ENCODE assay signal across 9 mouse cellular contexts in the genomic region with DNA sequence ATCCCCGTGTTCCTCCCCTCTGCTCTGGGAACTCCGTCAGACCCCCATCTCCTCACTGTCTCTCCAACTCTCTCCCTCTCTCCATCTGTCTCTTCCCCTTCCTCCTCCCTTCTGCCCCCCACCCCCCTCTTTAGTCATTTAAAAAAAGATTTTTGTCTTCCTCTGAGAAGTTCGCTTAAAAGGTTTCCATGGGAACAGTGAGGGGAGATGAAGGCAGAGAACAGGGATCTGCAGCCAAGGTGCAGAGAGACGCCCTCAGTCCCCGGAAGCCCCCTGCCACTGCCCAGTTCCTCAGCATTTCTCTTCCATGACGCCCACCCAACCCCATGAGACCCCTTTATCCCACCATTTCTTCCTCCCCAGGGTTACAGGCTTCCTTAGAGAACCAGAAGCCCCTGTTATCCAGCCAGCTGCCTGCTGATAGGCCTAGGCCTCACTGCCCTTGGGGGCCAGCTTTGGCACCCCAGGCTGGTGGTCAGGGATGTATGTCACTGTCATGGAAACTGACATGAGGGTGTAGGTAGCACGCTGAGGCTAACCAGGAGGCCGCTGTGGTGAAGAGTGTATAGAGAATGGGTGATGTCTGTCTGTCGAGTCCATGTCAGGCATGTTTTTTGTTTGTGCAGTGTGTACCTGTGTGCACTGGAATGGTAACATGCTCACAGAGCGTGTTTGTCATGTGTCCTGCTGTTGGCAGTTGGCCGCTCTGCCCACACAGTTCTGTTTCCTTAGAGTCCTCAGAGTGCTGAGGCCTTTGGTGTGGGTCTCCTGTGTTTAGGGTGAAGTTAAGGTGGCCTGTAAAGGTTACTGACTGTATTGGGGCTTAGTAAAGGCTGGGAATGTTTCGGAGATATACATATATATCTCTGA. TPM values are rescaled to one million over a fixed set of nuclear protein-coding genes. Genes with fewer than 3 reads are reported as not detected.
DNase-seq lines count a peak whose midpoint lies in the region; ATAC-seq and TF ChIP-seq lines count a peak whose summit lies in the region.
"Had no signal": no experiment of that assay in that cellular context is flagged by ENCODE, and none has a peak within 500 bp of the region (broad histone marks: within the 10 kb centered on the region; RNA-seq: fewer than 3 reads in every experiment).

No protein-coding gene starts in this region.

- no peaks in the 10 kb centered on the region for H3K36me3 ChIP-seq in kidney, embryonic 14.5 days (ENCODE audit: control insufficient read depth, insufficient read depth, low read length)
- H3K36me3 ChIP-seq in kidney, adult 2 months (ENCODE audit: control insufficient read depth, insufficient read depth, low read length): no peaks in the 10 kb centered on the region
- H3K36me3 ChIP-seq in forebrain, embryonic 16.5 days (ENCODE audit: control insufficient read depth, insufficient read depth): no peaks in the 10 kb centered on the region
- no peaks in the 10 kb centered on the region for H3K36me3 ChIP-seq in liver, postnatal 0 days (replicated peaks; ENCODE audit: insufficient read depth, low read length)

- no peak for ATAC-seq in kidney, embryonic 14.5 days (ENCODE audit: low FRiP score, low TSS enrichment)
- peak; percentile 5; the same call in 1 of the 2 replicates for ATAC-seq in forebrain, embryonic 16.5 days
- ATAC-seq in liver, postnatal 0 days: no peak
- no peak for ATAC-seq in granulocyte monocyte progenitor cell, adult 5-6 weeks (replicated peaks; ENCODE audit: poor library complexity, severe bottlenecking)

- no peak overlapping the region for H3K27ac ChIP-seq in kidney, embryonic 14.5 days (ENCODE audit: low read depth, low read length)
- H3K27ac ChIP-seq in kidney, adult 2 months (ENCODE audit: insufficient read depth, low read depth, low read length): no peak overlapping the region
- H3K27ac ChIP-seq in forebrain, embryonic 16.5 days (ENCODE audit: low read length): peak overlapping the region; percentile 86
- no peak overlapping the region for H3K27ac ChIP-seq in liver, postnatal 0 days (ENCODE audit: low read depth)
- H3K27ac ChIP-seq: macrophage had no signal

- no peak for TF ChIP-seq CTCF in kidney, adult 2 months (conservative IDR thresholded peaks at IDR 0.05; ENCODE audit: insufficient read depth, insufficient read length, low read depth, low read length)
- TF ChIP-seq CTCF in brain, embryonic 14.5 days (IDR thresholded peaks at IDR 0.05; ENCODE audit: borderline replicate concordance, extremely low read depth, insufficient read depth, insufficient read length): no peak
- TF ChIP-seq CTCF in liver, postnatal 0 days (IDR thresholded peaks at IDR 0.05; ENCODE audit: low read depth): no peak

- 51% methylated on average over 12 of the region's 12 CpGs for WGBS in kidney, embryonic 14.5 days
- WGBS in kidney, adult 2 months: 82% methylated on average over 12 of the region's 12 CpGs
- 25% methylated on average over 12 of the region's 12 CpGs for WGBS in forebrain, embryonic 16.5 days
- 75% methylated on average over 12 of the region's 12 CpGs for WGBS in liver, postnatal 0 days (ENCODE audit: insufficient replicate concordance)

- no peak for TF ChIP-seq POLR2A in kidney, adult 2 months (IDR thresholded peaks at IDR 0.05; ENCODE audit: low read depth, low read length)
- no peak for TF ChIP-seq POLR2A in brain, embryonic 14.5 days (IDR thresholded peaks at IDR 0.05; ENCODE audit: borderline replicate concordance, extremely low read depth, insufficient read depth, insufficient read length, poor library complexity, severe bottlenecking)

- no peaks in the 10 kb centered on the region for H3K9me3 ChIP-seq in kidney, embryonic 14.5 days (ENCODE audit: control insufficient read depth, low read length)
- H3K9me3 ChIP-seq in forebrain, embryonic 16.5 days (ENCODE audit: control insufficient read depth, low read length): no peaks in the 10 kb centered on the region
- no peaks in the 10 kb centered on the region for H3K9me3 ChIP-seq in liver, postnatal 0 days (ENCODE audit: low read length)

- H3K4me3 ChIP-seq in kidney, embryonic 14.5 days (ENCODE audit: low read length): peak overlapping the region; percentile 45; the same call in 1 of the 2 replicates
- H3K4me3 ChIP-seq in kidney, adult 2 months (ENCODE audit: insufficient read depth, low read depth, low read length): no peak overlapping the region
- H3K4me3 ChIP-seq in forebrain, embryonic 16.5 days (replicated peaks; ENCODE audit: low read length): peak overlapping the region; percentile 41
- no peak overlapping the region for H3K4me3 ChIP-seq in liver, postnatal 0 days (ENCODE audit: low read depth, low read length)

- peak overlapping the region; percentile 66 for H3K4me2 ChIP-seq in kidney, embryonic 14.5 days (replicated peaks; ENCODE audit: low read depth, low read length)
- H3K4me2 ChIP-seq in forebrain, embryonic 16.5 days (ENCODE audit: low read length): peak overlapping the region; percentile 66
- H3K4me2 ChIP-seq in liver, postnatal 0 days (ENCODE audit: low read depth, low read length): peak overlapping the region; percentile 89; the same call in 1 of the 2 replicates

- no peak for TF ChIP-seq EP300 in liver, postnatal 0 days (IDR thresholded peaks at IDR 0.05; ENCODE audit: low read depth)

- H3K4me1 ChIP-seq in kidney, embryonic 14.5 days (ENCODE audit: control insufficient read depth, insufficient read depth, low read length): peaks cover 61% of the 10 kb centered on the region
- H3K4me1 ChIP-seq in kidney, adult 2 months (ENCODE audit: control insufficient read depth, insufficient read depth, low read length): peaks cover 4% of the 10 kb centered on the region
- peaks cover 79% of the 10 kb centered on the region for H3K4me1 ChIP-seq in forebrain, embryonic 16.5 days (replicated peaks; ENCODE audit: control insufficient read depth, insufficient read depth, low read length)
- peaks cover 31% of the 10 kb centered on the region for H3K4me1 ChIP-seq in liver, postnatal 0 days (ENCODE audit: insufficient read depth)

- no peaks in the 10 kb centered on the region for H3K27me3 ChIP-seq in kidney, embryonic 14.5 days (ENCODE audit: control insufficient read depth, insufficient read depth, low read length)
- H3K27me3 ChIP-seq in kidney, adult 2 months (replicated peaks; ENCODE audit: control insufficient read depth, insufficient read depth, low read length): no peaks in the 10 kb centered on the region
- H3K27me3 ChIP-seq in forebrain, embryonic 16.5 days (replicated peaks; ENCODE audit: control insufficient read depth, insufficient read depth, low read length): no peaks in the 10 kb centered on the region
- H3K27me3 ChIP-seq in liver, postnatal 0 days (ENCODE audit: insufficient read depth, low read length): peaks cover 19% of the 10 kb centered on the region

- no peak overlapping the region; the same call in 1 of the 2 replicates for H3K9ac ChIP-seq in kidney, embryonic 14.5 days (ENCODE audit: low read depth, low read length)
- H3K9ac ChIP-seq in forebrain, embryonic 16.5 days (replicated peaks; ENCODE audit: low read depth, low read length): peak overlapping the region; percentile 20; the same call in 1 of the 2 replicates
- no peak overlapping the region for H3K9ac ChIP-seq in liver, postnatal 0 days (replicated peaks)

- no peak for DNase-seq in kidney, adult 2 months
- DNase-seq in brain, embryonic 14.5 days (ENCODE audit: low read depth): peak; percentile 72
- no peak for DNase-seq in liver, postnatal 0 days
- no peak for DNase-seq in testis, postnatal 14 days (ENCODE audit: low spot score)
- no peak for DNase-seq in gastrocnemius, adult 18-20 months (ENCODE audit: low spot score)

RNA-seq across cellular contexts. Expression of a gene that starts 6.4 kb away (rescaled TPM):
- polyA plus RNA-seq in kidney, embryonic 14.5 days (2014; fragmentation: Nextera tagmentation; extraction: Ambion mirVana): 2.6 and 3.5 TPM in 2 replicates
- polyA plus RNA-seq in kidney, adult 2 months (2012; rRNA removed): 14.8 and 16.8 TPM in 2 replicates
- 120 and 136 TPM in 2 replicates for polyA plus RNA-seq in brain, embryonic 14.5 days (2012; rRNA removed)
- polyA plus RNA-seq in forebrain, embryonic 16.5 days (2015; fragmentation: Nextera tagmentation; extraction: Ambion mirVana): 5.4 and 5.8 TPM in 2 replicates
- 0.19 and 0.33 TPM in 2 replicates for polyA plus RNA-seq in liver, postnatal 0 days (2015; fragmentation: Nextera tagmentation; extraction: Ambion mirVana)
- 7.2 and 10.1 TPM in 2 replicates for total RNA-seq in granulocyte monocyte progenitor cell, adult 5-6 weeks (2014; fragmentation: Nextera tagmentation)
- 0.31 and 0.69 TPM in 2 replicates for total RNA-seq in granulocyte monocyte progenitor cell, adult 5-6 weeks (2017)
- total RNA-seq in gastrocnemius, adult 18-20 months (2021): 1 to 10 TPM; 2.2 to 2.8 TPM

RNA-seq across cellular contexts. Expression of a gene that starts 8.1 kb away (rescaled TPM):
- polyA plus RNA-seq in kidney, embryonic 14.5 days (2014; fragmentation: Nextera tagmentation; extraction: Ambion mirVana): 164 and 182 TPM in 2 replicates
- polyA plus RNA-seq in kidney, adult 2 months (2012; rRNA removed): 145 and 183 TPM in 2 replicates
- 88.9 and 145 TPM in 2 replicates for polyA plus RNA-seq in brain, embryonic 14.5 days (2012; rRNA removed)
- polyA plus RNA-seq in forebrain, embryonic 16.5 days (2015; fragmentation: Nextera tagmentation; extraction: Ambion mirVana): 137 and 138 TPM in 2 replicates
- polyA plus RNA-seq in liver, postnatal 0 days (2015; fragmentation: Nextera tagmentation; extraction: Ambion mirVana): 83.4 and 87.1 TPM in 2 replicates
- total RNA-seq in granulocyte monocyte progenitor cell, adult 5-6 weeks (2014; fragmentation: Nextera tagmentation): 226 and 256 TPM in 2 replicates
- total RNA-seq in granulocyte monocyte progenitor cell, adult 5-6 weeks (2017): 47.5 and 60.5 TPM in 2 replicates
- 100 to 1,000 TPM; 103 to 109 TPM for total RNA-seq in gastrocnemius, adult 18-20 months (2021)

RNA-seq across cellular contexts. Expression of a gene that starts 14.6 kb away (rescaled TPM):
- polyA plus RNA-seq in kidney, embryonic 14.5 days (2014; fragmentation: Nextera tagmentation; extraction: Ambion mirVana): 6.0 TPM in 2 replicates
- polyA plus RNA-seq in kidney, adult 2 months (2012; rRNA removed): 41.2 and 52.0 TPM in 2 replicates
- polyA plus RNA-seq in brain, embryonic 14.5 days (2012; rRNA removed): 50.0 and 66.4 TPM in 2 replicates
- 16.2 and 19.7 TPM in 2 replicates for polyA plus RNA-seq in forebrain, embryonic 16.5 days (2015; fragmentation: Nextera tagmentation; extraction: Ambion mirVana)
- 2.5 and 2.7 TPM in 2 replicates for polyA plus RNA-seq in liver, postnatal 0 days (2015; fragmentation: Nextera tagmentation; extraction: Ambion mirVana)
- 3.4 and 9.3 TPM in 2 replicates for total RNA-seq in granulocyte monocyte progenitor cell, adult 5-6 weeks (2014; fragmentation: Nextera tagmentation)
- 1.4 and 2.1 TPM in 2 replicates for total RNA-seq in granulocyte monocyte progenitor cell, adult 5-6 weeks (2017)
- 10 to 100 TPM in 1 of 2 experiments, 1 to 10 TPM in 1; 8.2 to 11.3 TPM for total RNA-seq in gastrocnemius, adult 18-20 months (2021)

RNA-seq across cellular contexts. Expression of a gene that starts 25.5 kb away (rescaled TPM):
- 6.3 and 12.8 TPM in 2 replicates for polyA plus RNA-seq in kidney, embryonic 14.5 days (2014; fragmentation: Nextera tagmentation; extraction: Ambion mirVana)
- 6.5 and 10.0 TPM in 2 replicates for polyA plus RNA-seq in kidney, adult 2 months (2012; rRNA removed)
- polyA plus RNA-seq in brain, embryonic 14.5 days (2012; rRNA removed): 22.9 and 25.1 TPM in 2 replicates
- 17.5 and 19.1 TPM in 2 replicates for polyA plus RNA-seq in forebrain, embryonic 16.5 days (2015; fragmentation: Nextera tagmentation; extraction: Ambion mirVana)
- 3.3 and 4.4 TPM in 2 replicates for polyA plus RNA-seq in liver, postnatal 0 days (2015; fragmentation: Nextera tagmentation; extraction: Ambion mirVana)
- total RNA-seq in granulocyte monocyte progenitor cell, adult 5-6 weeks (2014; fragmentation: Nextera tagmentation): 9.4 and 14.4 TPM in 2 replicates
- 14.3 and 17.7 TPM in 2 replicates for total RNA-seq in granulocyte monocyte progenitor cell, adult 5-6 weeks (2017)
- total RNA-seq in gastrocnemius, adult 18-20 months (2021): under 1 TPM; 0.66 TPM

RNA-seq across cellular contexts. Expression of a gene that starts 30.6 kb away (rescaled TPM):
- polyA plus RNA-seq in kidney, embryonic 14.5 days (2014; fragmentation: Nextera tagmentation; extraction: Ambion mirVana): 6.9 and 11.2 TPM in 2 replicates
- polyA plus RNA-seq in kidney, adult 2 months (2012; rRNA removed): 1.3 and 1.5 TPM in 2 replicates
- polyA plus RNA-seq in brain, embryonic 14.5 days (2012; rRNA removed): 9.9 and 15.7 TPM in 2 replicates
- 3.1 and 6.8 TPM in 2 replicates for polyA plus RNA-seq in forebrain, embryonic 16.5 days (2015; fragmentation: Nextera tagmentation; extraction: Ambion mirVana)
- 1.6 and 2.7 TPM in 2 replicates for polyA plus RNA-seq in liver, postnatal 0 days (2015; fragmentation: Nextera tagmentation; extraction: Ambion mirVana)
- total RNA-seq in granulocyte monocyte progenitor cell, adult 5-6 weeks (2014; fragmentation: Nextera tagmentation): 6.0 and 6.2 TPM in 2 replicates
- 8.7 and 12.6 TPM in 2 replicates for total RNA-seq in granulocyte monocyte progenitor cell, adult 5-6 weeks (2017)
- total RNA-seq in gastrocnemius, adult 18-20 months (2021): under 1 TPM; 0.37 to 0.43 TPM

Comparison
In these comparisons a context has a peak if more than half of its experiments do, and no peak if none do; other contexts are left out.
1. H3K4me3 ChIP-seq: peak in kidney, embryonic 14.5 days (single experiment) and forebrain, embryonic 16.5 days (single experiment); none in kidney, adult 2 months (single experiment) and liver, postnatal 0 days (single experiment).
2. Peak in every context shown above with its lines, with median percentiles within 50 percentile points of each other: H3K4me2 ChIP-seq.